Mouse (Mus musculus): ENCODE results near the gene Pcf11. TPM values are rescaled to one million over a fixed set of nuclear protein-coding genes. Genes with fewer than 3 reads are reported as not detected.
A peak's percentile ranks its signal among the peaks of the same experiment; 100 is the strongest.

Pcf11 gene
- 10 to 100 TPM; 23.0 to 28.2 TPM for total RNA-seq (2021)

DNA sequence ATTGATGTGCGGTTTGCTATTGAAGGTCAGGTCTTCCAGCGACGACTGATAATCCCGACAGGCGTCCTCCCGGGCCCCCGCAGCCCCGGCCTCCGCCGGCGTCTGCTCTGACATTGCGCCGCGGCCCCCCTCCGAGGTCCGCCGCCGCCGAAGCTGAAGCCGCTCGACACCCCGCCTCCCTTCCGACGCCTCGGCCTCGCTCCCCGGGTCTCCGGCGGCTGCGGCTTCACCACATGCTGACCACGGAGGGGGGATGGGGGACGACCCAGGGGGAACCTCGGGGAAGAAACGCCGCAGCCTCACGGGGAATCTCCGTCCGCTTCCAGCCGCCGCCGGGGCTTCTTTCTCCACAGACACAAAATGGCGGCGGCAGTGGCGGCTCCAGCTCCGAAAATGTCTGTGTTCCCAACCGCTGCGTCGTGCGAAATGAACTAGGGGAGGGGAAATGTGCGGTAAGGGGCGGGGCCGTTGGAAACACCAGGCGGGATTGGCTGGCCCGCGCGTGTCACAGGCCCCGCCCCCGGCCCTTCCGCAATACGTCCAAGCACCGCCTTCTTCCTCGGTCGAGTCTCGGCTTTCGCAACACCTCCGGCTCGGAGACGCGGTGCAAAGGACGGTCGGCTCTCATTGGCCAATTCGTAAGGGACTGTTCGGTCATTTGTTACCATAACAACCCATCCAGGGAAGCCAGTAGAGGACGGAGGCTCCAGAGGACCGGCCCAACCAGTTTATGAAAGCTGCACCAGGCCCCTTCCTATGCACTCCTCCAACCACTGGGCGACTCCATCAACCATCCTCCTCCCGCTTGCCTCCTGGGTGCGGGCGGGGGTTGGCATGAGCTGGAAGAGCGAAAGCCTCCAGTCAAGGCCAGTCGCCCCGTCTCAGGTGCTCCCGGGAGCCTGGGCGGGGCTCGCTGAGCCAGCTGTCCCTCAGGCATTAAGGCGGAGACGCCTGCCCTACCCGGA, at the start of gene Pcf11:
Pcf11 (minus strand) TSS at position 428 of the 965 bp plus-strand sequence.
- intact Hi-C loops (cut with DNase I) = loop anchor here (5.0 to 10.0 kb wide), 2 partner anchors 105 to 198 kb away; partner anchors contain the start of gene Ccdc90b
- DNase-seq (ENCODE audit: low spot score) = peak; percentile 92

DNA sequence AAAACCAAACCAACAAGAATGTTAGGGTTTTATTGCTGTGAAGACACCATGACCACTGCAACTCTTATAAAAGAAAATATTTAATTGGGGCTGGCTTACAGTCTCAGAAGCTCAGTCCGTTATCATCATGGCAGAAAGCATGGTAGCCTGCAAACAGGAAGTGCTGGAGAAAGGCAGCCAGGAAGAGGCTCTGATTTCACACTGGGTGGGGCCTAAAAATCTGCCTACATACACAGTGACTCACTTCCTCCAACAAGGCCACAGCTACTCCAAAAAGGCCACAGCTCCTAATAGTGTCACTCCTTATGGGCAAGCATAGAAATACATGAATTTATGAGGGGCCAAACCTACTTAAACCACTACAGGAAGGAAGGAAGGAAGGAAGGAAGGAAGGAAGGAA, 45.3 kb upstream of the Pcf11 start:
- DNase-seq (ENCODE audit: low spot score) = no peak
- intact Hi-C loops (cut with DNase I) = no loop called here

DNA sequence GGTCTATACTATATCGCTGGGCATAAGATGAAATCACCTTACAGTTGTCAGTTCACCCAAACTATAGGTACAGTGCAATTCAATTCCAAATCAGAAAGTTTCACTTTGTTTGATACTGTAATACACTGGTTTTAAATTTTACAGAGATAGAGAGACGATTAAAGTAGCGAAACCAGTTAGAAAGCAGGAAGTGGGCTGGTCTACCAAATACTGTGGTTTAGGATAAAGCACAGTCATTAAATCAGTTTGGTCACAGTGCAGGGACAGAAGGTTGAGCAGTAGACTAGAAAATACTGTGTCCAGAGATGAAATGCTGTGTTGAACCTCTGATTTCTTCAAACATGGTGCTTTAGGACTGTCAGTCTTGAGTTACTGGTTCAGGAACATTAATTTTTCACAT, 41.9 kb upstream of the Pcf11 start:
- DNase-seq (ENCODE audit: low spot score) = no peak
- intact Hi-C loops (cut with DNase I) = loop anchor here (2.0 kb wide), 1 partner anchor 19 kb away; no protein-coding TSS in a partner anchor

DNA sequence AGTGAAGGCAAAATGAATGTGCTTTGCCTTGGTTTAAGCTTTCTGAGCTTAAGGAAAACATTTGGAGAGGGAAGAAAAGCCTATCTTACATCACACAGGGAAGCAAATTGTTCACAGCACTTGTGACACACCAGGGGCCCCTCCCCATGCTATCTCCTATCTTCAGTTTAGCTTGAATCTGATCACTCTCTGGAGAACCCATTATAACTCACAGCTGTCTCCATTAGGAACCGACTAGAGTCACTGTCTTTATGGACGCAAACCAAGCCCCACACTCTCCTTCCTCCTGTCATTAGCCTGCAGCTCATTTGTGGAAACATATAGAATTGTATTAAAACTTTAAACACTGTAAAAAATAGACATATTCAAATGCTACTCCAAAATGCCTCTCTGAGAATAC, 39.8 kb upstream of the Pcf11 start:
- intact Hi-C loops (cut with DNase I) = no loop called here
- DNase-seq (ENCODE audit: low spot score) = no peak

DNA sequence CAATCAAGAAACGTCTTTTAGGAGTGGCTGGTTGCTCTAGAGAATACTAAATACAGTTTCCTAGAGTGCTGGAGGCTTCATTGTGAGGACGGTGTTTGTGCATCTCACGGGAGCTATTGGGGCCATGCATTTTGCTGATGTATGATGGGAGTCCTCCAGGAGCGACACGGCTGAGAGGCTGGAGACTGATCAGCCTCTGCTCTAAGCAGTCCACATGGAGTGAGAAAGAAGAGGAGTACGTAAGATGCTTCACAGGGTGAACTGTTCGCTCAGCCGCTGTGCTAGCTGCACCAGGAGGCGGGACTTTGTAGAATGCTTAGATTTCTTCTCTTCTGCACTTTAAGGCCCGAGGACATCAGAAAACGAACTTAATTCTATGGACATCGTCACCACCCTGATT, 37.0 kb upstream of the Pcf11 start:
- intact Hi-C loops (cut with DNase I) = no loop called here
- DNase-seq (ENCODE audit: low spot score) = no peak

DNA sequence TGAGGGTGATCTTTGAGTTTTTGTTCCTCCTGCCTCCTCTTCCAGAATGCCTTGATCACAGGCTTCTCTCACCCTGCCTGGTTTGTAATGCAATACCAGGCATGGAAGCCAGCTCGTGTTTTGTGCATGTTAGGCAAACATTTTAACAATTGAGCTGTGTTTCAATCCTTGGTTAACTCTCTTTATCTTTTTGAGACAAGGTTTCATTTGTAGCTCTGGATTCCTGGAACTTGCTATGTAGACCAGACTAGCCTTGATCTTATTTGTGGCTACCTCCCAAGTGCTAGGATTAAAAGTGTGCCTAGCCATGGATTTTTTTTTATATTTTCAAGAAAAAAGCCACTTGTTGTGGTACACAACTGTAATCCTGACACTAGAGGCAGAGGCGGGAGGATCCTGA, 35.8 kb upstream of the Pcf11 start:
- intact Hi-C loops (cut with DNase I) = no loop called here

DNA sequence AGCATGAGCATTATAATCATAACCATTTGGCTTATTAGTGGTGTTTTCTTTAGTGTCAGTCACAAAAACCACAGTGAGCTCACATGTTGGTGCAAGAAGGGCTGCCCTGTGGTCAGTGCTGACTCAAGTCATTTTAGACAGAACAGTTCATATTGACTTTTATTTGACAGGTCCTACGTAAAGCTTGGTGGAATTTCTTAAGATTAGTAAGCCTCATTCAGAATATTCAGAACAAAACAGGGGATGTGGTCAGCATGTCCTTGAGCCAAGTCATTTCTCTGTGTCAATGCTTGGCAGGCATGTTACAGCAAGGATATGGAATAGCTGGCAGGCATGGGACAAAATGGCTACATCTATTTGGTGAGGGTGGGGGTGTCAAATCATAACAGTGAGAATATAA, 33.9 kb upstream of the Pcf11 start:
- no peak for DNase-seq (ENCODE audit: low spot score)
- intact Hi-C loops (cut with DNase I) = no loop called here

More for the DNA sequence above, 35.8 kb upstream of the Pcf11 start:
- no peak for DNase-seq (ENCODE audit: low spot score)

DNA sequence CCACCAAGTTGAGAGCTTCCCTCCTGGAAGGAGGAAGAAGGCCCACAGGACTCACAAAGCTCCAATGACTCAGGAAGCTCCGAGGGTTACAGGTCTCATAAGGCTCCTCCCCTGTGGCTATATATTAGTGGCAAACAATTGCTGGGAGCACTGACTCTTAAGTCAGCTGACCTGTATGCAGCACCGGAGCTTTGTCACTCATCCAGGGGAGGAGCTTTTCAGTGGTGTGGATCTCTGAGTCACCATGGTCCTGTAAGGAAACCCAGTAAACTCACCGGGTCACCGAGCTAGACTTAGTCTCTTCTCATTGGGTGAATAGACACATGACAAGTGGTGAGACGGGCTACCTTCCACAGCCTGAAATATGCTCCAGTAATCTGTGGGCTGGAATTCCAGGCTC, 29.0 kb upstream of the Pcf11 start:
- intact Hi-C loops (cut with DNase I) = loop anchor here (5.0 kb wide), 1 partner anchor 49 kb away; no protein-coding TSS in a partner anchor
- DNase-seq (ENCODE audit: low spot score) = no peak

DNA sequence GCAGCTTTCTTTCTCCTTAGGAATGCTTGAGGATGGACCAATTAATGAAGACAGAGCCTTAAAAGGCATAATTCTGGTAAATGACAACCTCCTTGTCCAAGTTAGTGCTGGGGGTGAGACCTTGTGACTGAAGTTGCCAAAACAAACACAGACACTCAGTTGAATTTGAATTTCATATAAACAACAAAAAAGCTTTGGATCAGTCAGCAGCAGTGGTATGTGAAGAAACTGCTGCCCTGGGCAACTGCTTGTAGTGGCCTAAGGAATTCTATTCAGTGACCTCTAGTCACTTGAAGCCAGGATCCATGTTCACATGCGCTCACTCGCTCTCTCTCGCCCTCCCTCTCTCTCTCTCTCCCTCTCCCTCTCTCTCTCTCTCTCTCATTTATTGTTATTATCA, 26.7 kb upstream of the Pcf11 start:
- no peak for DNase-seq (ENCODE audit: low spot score)
- intact Hi-C loops (cut with DNase I) = loop anchor here (5.0 kb wide), 1 partner anchor 51 kb away; no protein-coding TSS in a partner anchor

DNA sequence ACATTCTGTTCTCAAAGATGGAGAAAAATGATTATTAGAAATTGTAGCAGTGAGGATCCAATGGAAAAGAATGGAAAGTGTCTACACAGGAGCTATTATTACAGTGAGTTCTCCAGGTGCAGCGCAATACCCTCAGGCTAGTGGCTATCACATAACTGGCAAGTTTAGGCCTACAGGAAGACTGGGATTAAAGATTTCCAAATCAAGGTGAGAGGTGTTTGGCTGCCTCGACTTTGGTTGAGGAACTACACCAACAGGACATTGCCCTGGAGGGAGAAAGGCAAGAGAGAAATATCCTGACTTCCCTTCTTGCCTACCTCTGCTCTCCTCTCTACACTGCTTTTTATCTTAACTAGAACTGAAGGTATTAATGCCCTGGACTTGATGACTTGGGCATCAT, 19.4 kb upstream of the Pcf11 start:
- DNase-seq (ENCODE audit: low spot score) = no peak
- intact Hi-C loops (cut with DNase I) = no loop called here

DNA sequence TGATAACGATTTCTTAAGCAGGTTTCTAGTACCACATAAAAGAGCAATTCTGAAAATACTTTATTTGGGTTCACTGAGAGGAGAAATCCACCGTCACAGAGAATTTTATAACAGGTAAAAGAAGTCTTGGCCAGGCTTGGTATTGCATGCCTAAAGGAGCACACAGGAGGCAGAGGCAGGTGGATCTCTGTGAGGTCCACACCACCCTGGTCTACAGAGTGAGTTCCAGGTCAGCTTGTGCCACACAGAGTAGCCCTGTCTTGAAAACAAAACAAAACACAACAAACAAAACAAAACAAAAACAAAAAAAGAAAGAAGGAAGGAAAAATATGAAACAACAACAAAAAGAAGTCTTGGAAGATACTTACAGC, 18.6 kb upstream of the Pcf11 start:
- DNase-seq (ENCODE audit: low spot score) = no peak
- intact Hi-C loops (cut with DNase I) = no loop called here

DNA sequence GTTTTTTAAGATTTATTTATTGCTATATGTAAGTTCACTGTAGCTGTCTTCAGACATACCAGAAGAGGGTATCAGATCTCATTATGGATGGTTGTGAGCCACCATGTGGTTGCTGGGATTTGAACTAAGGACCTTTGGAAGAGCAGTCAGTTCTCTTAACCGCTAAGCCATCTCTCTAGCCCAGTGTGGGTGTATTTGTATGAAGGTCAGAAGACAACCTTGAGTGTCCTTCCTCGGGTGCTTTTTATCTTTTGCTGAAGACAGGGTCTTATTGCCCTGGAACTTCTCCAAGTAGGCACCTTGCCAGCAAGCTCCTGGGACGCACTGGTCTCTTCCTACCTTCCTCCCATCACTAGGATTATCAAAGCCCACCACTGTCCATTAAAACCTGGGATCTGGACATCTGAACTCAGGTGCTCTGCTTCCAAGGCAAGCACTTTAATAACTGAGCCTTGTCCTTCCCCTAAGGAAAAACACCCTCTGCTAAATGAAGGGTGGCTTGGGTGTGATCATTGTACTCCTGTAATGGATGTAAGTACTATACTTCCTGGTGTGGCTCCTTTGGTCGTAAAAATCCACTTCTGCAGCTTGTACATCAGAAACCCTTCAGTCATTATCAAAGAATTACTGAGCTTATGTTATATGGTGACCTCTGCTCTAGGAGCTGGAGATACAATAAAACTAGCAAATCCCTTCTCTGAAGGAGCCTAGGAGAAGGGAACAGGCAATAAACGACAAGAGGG, 18.0 kb upstream of the Pcf11 start:
- intact Hi-C loops (cut with DNase I) = no loop called here
- no peak for DNase-seq (ENCODE audit: low spot score)

DNA sequence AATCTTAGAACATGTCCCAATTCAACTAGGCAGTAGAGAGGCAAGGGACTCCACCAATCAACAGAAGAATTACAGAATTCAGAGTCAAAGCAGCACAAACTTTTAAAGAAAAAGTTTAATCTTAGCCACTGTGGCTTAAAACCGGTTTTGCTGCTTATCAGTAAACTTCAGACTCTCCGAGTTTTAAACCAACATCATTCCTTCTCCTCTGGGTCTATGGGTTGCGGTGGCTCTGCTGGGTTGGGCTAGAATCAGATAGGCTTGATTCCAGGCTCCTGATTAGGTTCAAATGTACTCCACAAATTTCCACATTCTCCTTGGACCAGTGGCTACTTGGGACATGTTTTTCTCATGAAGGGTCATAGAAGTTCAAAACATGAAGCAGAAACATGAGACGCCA, 7.6 kb upstream of the Pcf11 start:
- DNase-seq (ENCODE audit: low spot score) = no peak
- intact Hi-C loops (cut with DNase I) = no loop called here

DNA sequence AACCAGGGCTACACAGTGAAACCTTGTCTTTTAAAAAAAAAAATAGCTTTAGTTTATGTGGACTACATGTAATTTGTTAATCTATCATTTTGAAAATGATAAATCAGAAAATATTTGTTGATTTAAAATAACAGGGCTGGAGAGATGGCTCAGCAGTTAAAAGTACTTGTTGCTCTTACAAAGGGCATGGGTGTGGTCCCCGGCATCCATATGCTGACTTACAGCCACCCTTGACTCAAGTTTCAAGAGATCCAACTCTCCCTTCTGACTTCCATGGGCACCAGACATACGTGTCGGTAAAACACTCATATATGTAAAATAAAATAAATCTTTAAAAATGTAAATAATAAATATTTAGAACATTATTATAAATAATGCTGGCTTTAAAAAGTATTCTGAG, 5.4 kb upstream of the Pcf11 start:
- intact Hi-C loops (cut with DNase I) = no loop called here
- no peak for DNase-seq (ENCODE audit: low spot score)

DNA sequence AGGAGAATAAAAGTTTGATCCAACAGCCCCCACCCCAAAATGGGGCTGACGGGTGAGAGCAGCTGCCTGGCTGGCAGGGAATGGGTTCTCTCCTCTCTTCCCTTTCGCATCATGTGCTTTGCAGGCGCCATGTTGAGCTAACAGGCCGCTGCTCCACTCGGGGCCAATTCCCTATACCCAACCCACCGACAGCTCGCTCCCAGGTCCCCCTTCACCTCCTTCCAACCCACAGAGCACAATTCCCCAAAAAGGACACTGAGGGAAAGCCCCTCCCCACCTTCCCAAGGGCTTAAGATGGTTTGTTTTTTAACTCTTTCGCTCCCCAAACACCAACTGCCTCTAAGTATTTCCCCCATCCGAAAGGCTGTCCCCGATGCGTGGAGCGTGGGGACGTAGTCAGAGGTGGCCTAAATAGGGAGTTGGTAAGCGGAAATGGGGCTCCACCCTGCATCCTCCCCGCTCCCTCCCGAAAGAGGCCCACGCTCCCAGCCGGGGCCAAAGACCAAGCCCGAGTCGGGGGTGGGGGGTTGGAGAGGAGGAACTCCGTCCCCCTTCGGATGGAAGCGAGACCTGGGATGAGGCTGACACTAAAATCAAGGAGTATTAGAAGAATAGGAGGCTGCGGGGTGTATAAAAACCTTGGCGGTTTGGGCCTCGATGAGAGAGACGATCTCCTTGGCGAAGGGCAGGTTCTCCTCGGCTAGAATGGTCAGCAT, 785 bp downstream of the Pcf11 start:
- peak; percentile 35 for DNase-seq (ENCODE audit: low spot score)
- intact Hi-C loops (cut with DNase I) = loop anchor here (1.0 to 10.0 kb wide), 2 partner anchors 70 to 104 kb away; partner anchors contain the start of gene Ccdc90b

DNA sequence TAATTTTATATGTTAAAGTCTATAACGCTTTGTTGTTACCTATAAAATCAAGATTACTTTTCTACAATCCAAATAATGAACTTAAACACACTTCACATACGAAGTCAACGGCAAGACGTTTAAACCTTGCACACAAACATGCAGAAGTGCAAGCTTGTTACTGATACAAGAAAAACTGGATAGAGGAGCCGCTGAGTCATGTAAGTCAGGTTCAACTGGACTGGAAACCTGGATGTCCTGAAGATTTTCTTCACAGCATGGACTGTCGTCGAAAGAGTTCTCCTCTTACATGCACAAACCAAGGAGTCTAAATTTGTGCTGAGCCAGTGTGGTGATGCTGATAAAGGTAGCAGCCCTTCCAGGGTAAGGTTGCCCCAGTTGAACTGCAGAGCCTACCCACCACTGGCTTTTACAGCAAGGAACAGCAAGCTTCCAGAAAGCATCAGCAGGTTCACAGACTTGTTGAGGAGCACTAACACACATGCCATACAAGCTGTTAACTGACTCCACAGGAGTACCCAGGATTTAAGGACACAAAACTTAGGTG, 3.4 kb downstream of the Pcf11 start:
- intact Hi-C loops (cut with DNase I) = loop anchor here (2.0 to 10.0 kb wide), 3 partner anchors 14 to 102 kb away; partner anchors contain the start of gene Ccdc90b
- DNase-seq (ENCODE audit: low spot score) = no peak

DNA sequence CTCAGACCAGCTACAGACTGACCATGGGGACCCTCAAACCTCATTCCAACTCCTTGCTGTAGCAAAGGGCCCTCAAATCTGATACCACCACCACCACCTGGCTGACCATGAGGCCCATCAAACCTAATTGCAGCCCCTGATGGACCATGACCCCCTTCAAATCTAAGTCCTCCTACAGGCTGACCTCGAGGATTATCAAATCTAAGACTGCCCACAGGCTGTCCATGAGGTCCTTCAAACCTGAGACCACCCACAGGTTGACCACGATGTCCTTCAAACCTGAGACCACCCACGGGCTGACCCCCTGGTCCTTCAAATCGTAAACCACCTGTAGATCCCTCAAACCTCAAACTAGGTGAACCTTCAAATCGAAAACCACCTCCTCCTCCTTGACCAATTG, 11.7 kb downstream of the Pcf11 start:
- no peak for DNase-seq (ENCODE audit: low spot score)
- intact Hi-C loops (cut with DNase I) = loop anchor here (2.0 kb wide), 1 partner anchor 15 kb away; no protein-coding TSS in a partner anchor

DNA sequence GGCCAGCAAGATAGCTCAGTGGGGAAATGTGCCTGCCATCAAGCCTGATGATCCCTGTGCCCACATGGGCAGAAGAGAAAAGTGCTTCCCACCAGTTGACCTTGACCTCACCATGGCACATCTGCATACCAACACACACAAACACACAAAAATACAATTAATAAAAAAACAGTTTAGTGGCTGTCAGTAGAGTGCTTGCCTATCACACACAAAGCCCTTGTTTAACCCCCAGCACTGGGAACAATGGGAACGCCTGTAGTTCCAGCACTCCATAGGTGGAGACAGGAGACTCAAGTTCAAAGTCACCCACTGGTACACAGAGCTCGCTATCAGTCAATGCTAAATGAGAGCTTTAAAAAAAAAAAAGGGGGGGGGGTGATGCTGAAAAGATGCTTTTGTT, 13.3 kb downstream of the Pcf11 start:
- DNase-seq (ENCODE audit: low spot score) = no peak
- intact Hi-C loops (cut with DNase I) = no loop called here

DNA sequence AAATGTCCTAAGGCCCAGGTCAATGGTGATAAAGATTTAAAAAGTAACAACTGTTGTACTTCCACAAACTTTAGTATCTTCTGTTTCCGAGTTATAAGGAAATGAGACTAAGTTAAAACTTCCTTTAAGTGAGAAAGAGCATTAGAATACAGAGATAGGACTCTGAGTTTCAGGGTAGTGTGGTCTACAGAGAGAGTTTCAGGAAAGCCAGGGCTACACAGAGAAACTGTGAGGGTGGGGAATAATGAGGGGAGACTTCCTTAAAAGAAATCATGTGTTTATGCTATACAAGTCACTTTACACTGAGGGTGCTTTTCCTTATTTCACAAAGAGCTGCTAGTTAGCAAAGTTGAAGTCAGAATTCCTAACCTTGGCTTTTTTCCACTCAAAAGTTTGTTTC, 16.4 kb downstream of the Pcf11 start:
- no peak for DNase-seq (ENCODE audit: low spot score)
- intact Hi-C loops (cut with DNase I) = loop anchor here (2.0 kb wide), 1 partner anchor 13 kb away; no protein-coding TSS in a partner anchor

DNA sequence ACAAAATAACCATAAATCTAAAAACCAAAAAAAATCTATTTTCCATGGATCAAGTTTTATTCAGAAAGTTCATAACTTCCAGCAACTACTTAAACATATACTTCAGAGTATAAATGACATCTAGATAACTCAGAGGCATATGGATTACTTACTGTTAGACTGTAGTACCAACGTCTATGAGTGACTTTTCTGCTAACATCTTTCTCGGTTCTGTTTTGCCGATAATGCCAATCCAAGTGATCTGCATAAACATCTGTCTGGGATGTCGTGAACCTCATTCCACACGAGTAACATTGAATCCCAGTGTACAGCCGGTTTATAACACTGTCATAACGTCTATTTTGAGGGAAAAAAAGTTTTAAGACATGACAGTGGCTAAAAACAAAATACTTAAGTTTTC, 21.9 kb downstream of the Pcf11 start:
- DNase-seq (ENCODE audit: low spot score) = no peak
- intact Hi-C loops (cut with DNase I) = loop anchor here (5.0 kb wide), 1 partner anchor 85 kb away; no protein-coding TSS in a partner anchor
